Mouse (Mus musculus): Measurements from ENCODE around the gene Setd6.
A peak's percentile ranks its signal among the peaks of the same experiment; 100 is the strongest.

The Setd6 gene

GRCm38 (mm10) chr8:95712395-95712794 lies 3.3 kb upstream of the Setd6 start:
- DNase-seq, result no peak

GRCm38 (mm10) chr8:95713100-95714010 lies 2.3 kb upstream of the Setd6 start:
- DNase-seq, result peak; percentile 72

GRCm38 (mm10) chr8:95714367-95714766 lies 1.3 kb upstream of the Setd6 start:
- DNase-seq, result no peak

GRCm38 (mm10) chr8:95714837-95715413 lies 756 bp upstream of the Setd6 start:
- DNase-seq, result no peak

DNA sequence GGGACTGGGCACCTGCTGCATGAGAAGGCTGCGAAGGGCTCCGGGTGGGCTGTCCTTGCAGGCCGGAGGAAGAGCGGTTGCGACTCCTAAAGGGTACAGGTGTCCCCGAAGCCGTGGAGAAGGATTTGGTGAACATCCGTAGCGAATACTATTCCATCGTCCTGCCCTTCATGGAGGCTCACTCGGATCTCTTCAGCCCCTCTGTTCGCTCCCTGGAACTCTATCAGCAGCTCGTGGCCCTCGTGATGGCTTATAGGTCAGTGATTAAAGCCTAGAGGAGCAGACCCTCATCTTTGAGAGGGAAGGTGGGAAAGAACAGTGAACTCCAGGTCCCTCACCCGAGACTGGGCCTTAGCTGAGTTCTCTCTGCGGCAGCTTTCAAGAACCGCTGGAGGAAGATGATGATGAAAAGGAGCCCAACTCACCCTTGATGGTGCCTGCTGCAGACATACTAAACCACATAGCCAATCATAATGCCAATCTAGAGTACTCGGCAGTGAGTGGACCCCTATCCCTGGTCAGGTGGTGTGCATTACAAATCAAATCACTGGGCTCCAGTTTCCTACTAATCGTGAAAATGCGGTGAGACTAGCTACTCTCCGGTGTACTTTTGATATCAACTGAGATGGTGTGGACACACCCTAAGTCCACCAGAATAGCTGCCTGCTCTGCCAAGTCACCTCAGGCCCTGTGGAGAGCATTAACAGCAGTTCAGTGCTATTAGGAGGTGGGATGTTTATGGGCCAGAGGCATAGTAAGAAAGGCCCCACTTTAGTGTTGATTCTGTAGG lies 1.1 kb downstream of the Setd6 start:
- DNase-seq, result no peak

GRCm38 (mm10) chr8:95727625-95728024 lies 11.9 kb downstream of the Setd6 start:
- no peak for DNase-seq

GRCm38 (mm10) chr8:95738596-95738995 lies 22.9 kb downstream of the Setd6 start:
- no peak for DNase-seq

GRCm38 (mm10) chr8:95741732-95742131 lies 26.1 kb downstream of the Setd6 start:
- DNase-seq, result no peak

- no peak for DNase-seq
Measured at GRCm38 (mm10) chr8:95748028-95748427, 32.3 kb downstream of the Setd6 start.

- no peak for DNase-seq
Measured at GRCm38 (mm10) chr8:95751924-95752323, 36.2 kb downstream of the Setd6 start.

DNA sequence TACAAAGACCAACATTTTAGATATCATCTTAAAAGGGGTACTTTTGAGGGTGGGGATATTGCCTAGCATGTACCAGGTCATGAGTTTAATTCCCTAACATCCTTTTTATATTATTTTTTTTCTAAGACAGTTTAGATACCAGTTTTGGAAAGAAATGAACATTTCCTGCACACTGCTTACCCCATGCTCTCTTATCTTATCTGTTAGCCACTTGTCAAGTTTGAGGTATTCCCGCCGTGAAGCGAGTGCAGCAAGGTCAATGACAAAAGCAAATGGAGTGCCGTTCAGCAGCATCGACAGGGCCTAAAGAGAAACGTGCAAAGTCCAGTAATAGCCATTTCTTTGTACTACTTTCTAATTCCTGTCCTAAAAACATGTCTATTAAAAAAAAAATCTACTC lies 44.6 kb downstream of the Setd6 start:
- DNase-seq, result no peak

- DNase-seq, result no peak
Measured at GRCm38 (mm10) chr8:95764133-95764532, 48.5 kb downstream of the Setd6 start.

Data from lung, postnatal 10 days (tissue).